Mouse (Mus musculus): ENCODE results near the gene Hoxc5. TPM values are rescaled to one million over a fixed set of nuclear protein-coding genes. Genes with fewer than 3 reads are reported as not detected.

Hoxc5 gene
- polyA plus RNA-seq (2014; fragmentation: Nextera tagmentation; extraction: Ambion mirVana) = not detected in 2 replicates

GRCm38 (mm10) chr15:102967312-102967510 lies at the start of gene Hoxc5:
Gene Hoxc5 (plus strand): TSS chr15:102967443.
- H3K4me3 ChIP-seq (ENCODE audit: low read depth, low read length) = peak within 1 kb of the TSS; percentile 7; the same call in 1 of the 2 replicates
- H3K36me3 ChIP-seq (ENCODE audit: control insufficient read depth, insufficient read depth, low read length) = no peaks in the 10 kb centered on the region
- WGBS = 3% methylated on average over 12 of the region's 12 CpGs
- no peak for DNase-seq (ENCODE audit: low spot score, missing footprints)
- H3K4me1 ChIP-seq (ENCODE audit: control insufficient read depth, insufficient read depth, low read length) = no peaks in the 10 kb centered on the region; the same call in 1 of the 2 replicates
- no peaks in the 10 kb centered on the region for H3K9me3 ChIP-seq (ENCODE audit: control insufficient read depth, low read length)
- H3K27ac ChIP-seq (ENCODE audit: low read depth, low read length) = no peak within 1 kb of the TSS
- peaks cover 99% of the 10 kb centered on the region for H3K27me3 ChIP-seq (ENCODE audit: control insufficient read depth, insufficient read depth, low read length)
- no peak for ATAC-seq (ENCODE audit: low FRiP score)
- H3K4me2 ChIP-seq = peak within 1 kb of the TSS; percentile 19; the same call in 1 of the 2 replicates
- no peak within 1 kb of the TSS for H3K9ac ChIP-seq (ENCODE audit: low read length)

- peak; percentile 94 for DNase-seq (ENCODE audit: low spot score, missing footprints)
- Histone ChIP-seq H3K9ac (ENCODE audit: low read length) (no peak overlapping the region), H3K27ac (ENCODE audit: low read depth, low read length) (no peak overlapping the region), H3K4me2 (no peak overlapping the region), H3K27me3 (ENCODE audit: control insufficient read depth, insufficient read depth, low read length) (peaks cover 95% of the 10 kb centered on the region), H3K4me3 (ENCODE audit: low read depth, low read length) (no peak overlapping the region), H3K4me1 (ENCODE audit: control insufficient read depth, insufficient read depth, low read length) (peaks cover 2% of the 10 kb centered on the region; the same call in 1 of the 2 replicates), H3K36me3 (ENCODE audit: control insufficient read depth, insufficient read depth, low read length) (no peaks in the 10 kb centered on the region), H3K9me3 (ENCODE audit: control insufficient read depth, low read length) (no peaks in the 10 kb centered on the region)
- 1% methylated on average over 20 of the region's 20 CpGs for WGBS
- no peak for ATAC-seq (ENCODE audit: low FRiP score)
Observed at GRCm38 (mm10) chr15:102917972-102918572, 49.2 kb upstream of the Hoxc5 start.

GRCm38 (mm10) chr15:102918611-102919265 lies 48.5 kb upstream of the Hoxc5 start:
- Histone ChIP-seq H3K4me1 (ENCODE audit: control insufficient read depth, insufficient read depth, low read length) (peaks cover 2% of the 10 kb centered on the region; the same call in 1 of the 2 replicates), H3K27me3 (ENCODE audit: control insufficient read depth, insufficient read depth, low read length) (peaks cover 95% of the 10 kb centered on the region), H3K9me3 (ENCODE audit: control insufficient read depth, low read length) (no peaks in the 10 kb centered on the region), H3K4me2 (no peak overlapping the region), H3K27ac (ENCODE audit: low read depth, low read length) (no peak overlapping the region), H3K36me3 (ENCODE audit: control insufficient read depth, insufficient read depth, low read length) (no peaks in the 10 kb centered on the region), H3K4me3 (ENCODE audit: low read depth, low read length) (no peak overlapping the region), H3K9ac (ENCODE audit: low read length) (no peak overlapping the region)
- peak; percentile 92 for DNase-seq (ENCODE audit: low spot score, missing footprints)
- 2% methylated on average over 7 of the region's 7 CpGs for WGBS
- ATAC-seq (ENCODE audit: low FRiP score) = no peak

GRCm38 (mm10) chr15:102919336-102920180 lies 47.7 kb upstream of the Hoxc5 start:
- Histone ChIP-seq H3K27ac (ENCODE audit: low read depth, low read length) (no peak overlapping the region), H3K4me1 (ENCODE audit: control insufficient read depth, insufficient read depth, low read length) (peaks cover 2% of the 10 kb centered on the region; the same call in 1 of the 2 replicates), H3K4me2 (no peak overlapping the region), H3K27me3 (ENCODE audit: control insufficient read depth, insufficient read depth, low read length) (peaks cover 98% of the 10 kb centered on the region), H3K9ac (ENCODE audit: low read length) (no peak overlapping the region), H3K4me3 (ENCODE audit: low read depth, low read length) (no peak overlapping the region), H3K9me3 (ENCODE audit: control insufficient read depth, low read length) (no peaks in the 10 kb centered on the region), H3K36me3 (ENCODE audit: control insufficient read depth, insufficient read depth, low read length) (no peaks in the 10 kb centered on the region)
- peak; percentile 90 for DNase-seq (ENCODE audit: low spot score, missing footprints)
- 4% methylated on average over 12 of the region's 12 CpGs for WGBS
- no peak for ATAC-seq (ENCODE audit: low FRiP score)

GRCm38 (mm10) chr15:102920619-102921018 lies 46.6 kb upstream of the Hoxc5 start:
- H3K27me3 ChIP-seq (ENCODE audit: control insufficient read depth, insufficient read depth, low read length) = peaks cover 98% of the 10 kb centered on the region
- 0 out of 2 replicates have a peak overlapping the region, but pooled peaks have one; percentile 17 for H3K4me3 ChIP-seq (ENCODE audit: low read depth, low read length)
- no peak overlapping the region for H3K27ac ChIP-seq (ENCODE audit: low read depth, low read length)
- no peaks in the 10 kb centered on the region for H3K9me3 ChIP-seq (ENCODE audit: control insufficient read depth, low read length)
- H3K36me3 ChIP-seq (ENCODE audit: control insufficient read depth, insufficient read depth, low read length) = no peaks in the 10 kb centered on the region
- peaks cover 2% of the 10 kb centered on the region; the same call in 1 of the 2 replicates for H3K4me1 ChIP-seq (ENCODE audit: control insufficient read depth, insufficient read depth, low read length)
- peak; percentile 93 for ATAC-seq (ENCODE audit: low FRiP score)
- DNase-seq (ENCODE audit: low spot score, missing footprints) = peak; percentile 97
- H3K9ac ChIP-seq (ENCODE audit: low read length) = no peak overlapping the region
- WGBS = under 1% methylated on average over 19 of the region's 20 CpGs
- peak overlapping the region; percentile 25; the same call in 1 of the 2 replicates for H3K4me2 ChIP-seq

GRCm38 (mm10) chr15:102921053-102922011 lies 45.9 kb upstream of the Hoxc5 start, which contains the start of gene Hoxc13:
Gene Hoxc13 (plus strand): TSS chr15:102921103.
- ATAC-seq (ENCODE audit: low FRiP score) (peak; percentile 59), DNase-seq (ENCODE audit: low spot score, missing footprints) (peak; percentile 95)
- H3K27me3 ChIP-seq (ENCODE audit: control insufficient read depth, insufficient read depth, low read length) = peaks cover 98% of the 10 kb centered on the region
- H3K27ac ChIP-seq (ENCODE audit: low read depth, low read length) = no peak within 1 kb of the TSS
- H3K36me3 ChIP-seq (ENCODE audit: control insufficient read depth, insufficient read depth, low read length) = no peaks in the 10 kb centered on the region
- peak within 1 kb of the TSS; percentile 25; the same call in 1 of the 2 replicates for H3K4me2 ChIP-seq
- H3K9ac ChIP-seq (ENCODE audit: low read length) = no peak within 1 kb of the TSS
- no peaks in the 10 kb centered on the region for H3K9me3 ChIP-seq (ENCODE audit: control insufficient read depth, low read length)
- H3K4me1 ChIP-seq (ENCODE audit: control insufficient read depth, insufficient read depth, low read length) = peaks cover 2% of the 10 kb centered on the region; the same call in 1 of the 2 replicates
- H3K4me3 ChIP-seq (ENCODE audit: low read depth, low read length) = peak within 1 kb of the TSS; percentile 17; the same call in 1 of the 2 replicates
- WGBS = under 1% methylated on average over 50 of the region's 88 CpGs

- no peaks in the 10 kb centered on the region for H3K36me3 ChIP-seq (ENCODE audit: control insufficient read depth, insufficient read depth, low read length)
- H3K4me2 ChIP-seq = no peak overlapping the region
- no peaks in the 10 kb centered on the region for H3K9me3 ChIP-seq (ENCODE audit: control insufficient read depth, low read length)
- H3K27me3 ChIP-seq (ENCODE audit: control insufficient read depth, insufficient read depth, low read length) = peaks cover 98% of the 10 kb centered on the region
- H3K9ac ChIP-seq (ENCODE audit: low read length) = no peak overlapping the region
- H3K4me3 ChIP-seq (ENCODE audit: low read depth, low read length) = no peak overlapping the region
- H3K4me1 ChIP-seq (ENCODE audit: control insufficient read depth, insufficient read depth, low read length) = peaks cover 2% of the 10 kb centered on the region; the same call in 1 of the 2 replicates
- no peak overlapping the region for H3K27ac ChIP-seq (ENCODE audit: low read depth, low read length)
- no peak for ATAC-seq (ENCODE audit: low FRiP score)
- DNase-seq (ENCODE audit: low spot score, missing footprints) = peak; percentile 95
- WGBS = under 1% methylated on average over 24 of the region's 24 CpGs
Observed at GRCm38 (mm10) chr15:102922012-102922362, 45.3 kb upstream of the Hoxc5 start.
